Mouse (Mus musculus) midbrain, embryonic 10.5 days (tissue): ENCODE results near the gene Atp11b. TPM values are rescaled to one million over a fixed set of nuclear protein-coding genes. Genes with fewer than 3 reads are reported as not detected.

ENCODE experiments used
- DNase-seq: peaks from one replicate; pipeline ENCODE4 v3.0.0-alpha.2; 2017; ENCODE audit warnings: low spot score
- H3K27ac ChIP-seq: fragments of 300-500 bp; sonication (generic); replicated peaks from 2 replicates; pipeline ENCODE4 v1.5.1; 2016; ENCODE audit warnings: mild to moderate bottlenecking
- H3K27me3 ChIP-seq: fragments of 300-500 bp; sonication (generic); 2 replicates; pipeline ENCODE4 v1.6.1; 2016; ENCODE audit warnings: low read depth, mild to moderate bottlenecking; ENCODE audit not compliant: poor library complexity, severe bottlenecking
- H3K36me3 ChIP-seq: fragments of 300-500 bp; sonication (generic); 2 replicates; pipeline ENCODE4 v1.6.1; 2016; ENCODE audit warnings: mild to moderate bottlenecking, moderate library complexity
- H3K4me1 ChIP-seq: fragments of 300-500 bp; sonication (generic); 2 replicates; pipeline ENCODE4 v1.6.1; 2016
- H3K4me3 ChIP-seq: fragments of 300-500 bp; sonication (generic); 2 replicates; pipeline ENCODE4 v1.5.1; 2016; ENCODE audit warnings: mild to moderate bottlenecking, moderate library complexity
- H3K9me3 ChIP-seq: fragments of 300-500 bp; sonication (generic); replicated peaks from 2 replicates; pipeline ENCODE4 v1.6.1; 2016; ENCODE audit warnings: mild to moderate bottlenecking
- WGBS: fragments of 180-500 bp; shearing (Covaris S2); methylation state at CpG from one replicate; pipeline ENCODE4 v1.1.7; 2016; 5-methylcytosine and 5-hydroxymethylcytosine counted together
- polyA plus RNA-seq: library from polyadenylated mRNA; unstranded; fragments of >200 nt; fragmentation: Nextera tagmentation; extraction: Ambion mirVana; gene quantifications from 2 replicates; pipeline ENCODE4 v1.2.1, GENCODE M21; 2016

The Atp11b gene
- polyA plus RNA-seq, 1 experiment from 2014 or later, result 25.0 TPM

DNA sequence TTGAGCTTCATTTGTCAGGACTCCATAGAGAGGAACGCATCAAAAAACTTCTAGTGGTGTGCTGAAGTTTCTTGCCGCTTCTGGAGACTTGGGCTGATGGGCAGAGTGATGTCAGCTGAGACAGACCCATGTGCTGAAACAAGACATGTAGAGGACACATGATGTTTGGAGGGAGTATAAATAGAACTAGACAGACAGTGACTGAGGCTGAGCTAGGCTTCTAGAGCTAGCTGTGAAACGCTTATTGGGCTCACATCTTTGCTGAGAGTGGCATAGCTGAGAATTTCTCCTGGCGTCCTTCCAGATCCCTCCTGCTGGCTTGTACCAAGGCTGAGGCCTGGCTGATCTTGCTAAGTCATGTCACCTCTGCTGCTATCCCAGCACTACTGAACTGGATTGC lies 19.4 kb upstream of the Atp11b start:
- no peaks in the 10 kb centered on the region for H3K27me3 ChIP-seq
- no peak overlapping the region for H3K4me3 ChIP-seq
- 92% methylated on average over 4 of the region's 4 CpGs for WGBS
- DNase-seq, result no peak
- no peaks in the 10 kb centered on the region for H3K4me1 ChIP-seq
- H3K27ac ChIP-seq, result no peak overlapping the region
- H3K36me3 ChIP-seq, result no peaks in the 10 kb centered on the region
- peaks cover 4% of the 10 kb centered on the region; the same call in 1 of the 2 replicates for H3K9me3 ChIP-seq

GRCm38 (mm10) chr3:35738071-35738470 lies 15.8 kb upstream of the Atp11b start:
- WGBS, result 88% methylated on average over 3 of the region's 3 CpGs

DNA sequence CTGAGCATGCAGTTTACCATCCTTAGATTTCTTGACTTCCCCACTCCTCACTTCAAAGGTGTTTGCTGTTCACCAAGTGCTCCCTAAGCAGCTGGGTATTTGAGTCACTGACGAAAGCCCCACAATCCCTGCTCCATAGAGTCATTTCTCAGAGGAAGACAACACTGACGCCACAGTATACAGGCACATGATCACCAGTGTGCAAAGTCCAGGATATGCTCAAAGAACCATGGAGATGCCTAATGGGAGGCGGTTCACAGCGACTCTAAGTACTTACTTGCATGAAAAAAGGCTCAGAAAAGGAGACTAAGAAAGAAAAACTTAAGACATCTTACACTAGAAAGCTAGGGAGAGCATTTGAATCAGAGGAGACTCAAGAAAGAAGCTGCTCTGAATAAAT lies 8.9 kb upstream of the Atp11b start:
- WGBS, result 48% methylated on average over 4 of the region's 4 CpGs
- no peaks in the 10 kb centered on the region for H3K36me3 ChIP-seq
- no peaks in the 10 kb centered on the region for H3K9me3 ChIP-seq
- no peak overlapping the region for H3K4me3 ChIP-seq
- H3K27me3 ChIP-seq, result no peaks in the 10 kb centered on the region
- H3K4me1 ChIP-seq, result peaks cover 9% of the 10 kb centered on the region; the same call in 1 of the 2 replicates
- DNase-seq, result no peak
- no peak overlapping the region for H3K27ac ChIP-seq

More at GRCm38 (mm10) chr3:35738071-35738470, 15.8 kb upstream of the Atp11b start:
- Histone ChIP-seq H3K27me3 (no peaks in the 10 kb centered on the region), H3K9me3 (peaks cover 4% of the 10 kb centered on the region; the same call in 1 of the 2 replicates), H3K4me3 (no peak overlapping the region), H3K4me1 (no peaks in the 10 kb centered on the region), H3K36me3 (no peaks in the 10 kb centered on the region), H3K27ac (no peak overlapping the region)
- no peak for DNase-seq

DNA sequence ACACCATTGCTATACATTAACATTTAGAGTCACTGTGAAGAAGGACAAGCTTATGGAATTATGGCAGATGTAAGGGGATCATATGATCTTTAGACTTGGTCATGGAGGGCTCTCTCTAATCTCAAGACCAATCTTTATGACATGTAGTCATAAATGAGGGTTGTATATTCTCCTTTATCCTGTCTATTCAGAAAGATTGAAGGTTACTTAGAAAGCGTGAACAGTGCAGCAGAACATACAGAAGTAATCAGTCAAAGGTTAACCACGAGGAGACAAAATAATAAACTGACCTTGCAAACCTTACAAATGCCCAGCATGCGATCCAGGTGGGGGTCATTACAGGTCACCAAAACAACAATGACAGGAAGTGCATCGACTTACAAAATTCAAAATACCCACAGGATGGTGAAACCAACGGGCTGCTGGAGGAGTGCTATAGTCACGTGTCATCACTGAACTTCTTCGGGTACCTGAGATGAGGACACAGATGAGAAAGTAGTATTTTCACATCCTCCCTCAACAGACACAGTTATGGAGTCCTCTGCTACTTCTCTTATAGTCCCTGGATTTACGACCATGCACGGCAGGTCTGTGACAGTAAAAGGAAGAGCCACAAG lies 7.0 kb upstream of the Atp11b start:
- Histone ChIP-seq H3K27ac (no peak overlapping the region), H3K4me3 (no peak overlapping the region), H3K27me3 (no peaks in the 10 kb centered on the region), H3K9me3 (no peaks in the 10 kb centered on the region), H3K36me3 (no peaks in the 10 kb centered on the region), H3K4me1 (peaks cover 9% of the 10 kb centered on the region; the same call in 1 of the 2 replicates)
- WGBS, result 69% methylated on average over 9 of the region's 9 CpGs
- no peak for DNase-seq

GRCm38 (mm10) chr3:35750286-35750685 lies 3.6 kb upstream of the Atp11b start:
- Histone ChIP-seq H3K27me3 (no peaks in the 10 kb centered on the region), H3K9me3 (no peaks in the 10 kb centered on the region), H3K4me1 (peaks cover 14% of the 10 kb centered on the region), H3K4me3 (no peak overlapping the region), H3K27ac (no peak overlapping the region), H3K36me3 (no peaks in the 10 kb centered on the region)
- DNase-seq, result no peak
- 54% methylated on average over 5 of the region's 5 CpGs for WGBS

DNA sequence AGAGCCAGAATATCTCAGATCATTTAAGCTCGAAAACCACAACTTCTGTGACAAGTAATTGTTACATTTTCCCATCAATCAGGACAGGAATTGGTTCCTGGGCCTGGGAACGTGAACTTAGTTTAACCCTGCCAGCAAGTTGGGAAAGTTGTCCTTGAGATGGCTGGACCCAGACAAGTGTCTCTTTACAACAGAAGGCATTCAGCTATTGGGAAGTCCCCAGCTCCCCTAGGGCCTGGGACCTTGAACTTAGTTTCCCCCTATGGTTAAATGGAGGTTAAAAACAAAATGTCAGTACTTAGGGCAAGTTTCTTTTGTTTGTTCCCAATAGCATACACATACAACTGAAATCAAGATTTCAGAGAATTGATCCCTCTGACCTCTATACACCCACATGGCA lies 2.2 kb upstream of the Atp11b start:
- Histone ChIP-seq H3K4me3 (no peak overlapping the region), H3K27ac (no peak overlapping the region), H3K9me3 (no peaks in the 10 kb centered on the region), H3K36me3 (no peaks in the 10 kb centered on the region), H3K4me1 (peaks cover 14% of the 10 kb centered on the region), H3K27me3 (no peaks in the 10 kb centered on the region)
- no peak for DNase-seq
- 86% methylated on average over 2 of the region's 2 CpGs for WGBS

DNA sequence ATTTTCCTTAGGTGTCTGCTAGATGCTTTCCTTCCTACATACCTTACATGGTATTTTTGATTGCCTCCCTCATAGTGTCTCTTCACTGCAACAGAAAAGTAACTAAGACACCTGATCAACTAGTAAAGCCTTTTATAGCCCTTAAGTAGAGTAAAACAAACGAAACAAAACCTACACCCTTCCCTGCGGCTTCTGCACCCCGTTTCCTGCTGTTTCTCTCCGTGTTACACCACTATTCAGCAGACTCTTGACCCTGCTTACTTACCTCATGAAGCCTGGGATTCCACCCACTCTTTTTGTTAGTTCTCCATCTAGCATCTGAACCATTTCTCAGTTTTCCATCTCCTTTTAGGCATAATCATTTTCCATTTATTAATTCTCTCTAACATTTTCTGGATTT lies 8.8 kb downstream of the Atp11b start:
- no peaks in the 10 kb centered on the region for H3K36me3 ChIP-seq
- no peak for DNase-seq
- H3K9me3 ChIP-seq, result peaks cover 6% of the 10 kb centered on the region; the same call in 1 of the 2 replicates
- 81% methylated on average over 4 of the region's 4 CpGs for WGBS
- no peak overlapping the region for H3K4me3 ChIP-seq
- H3K4me1 ChIP-seq, result no peaks in the 10 kb centered on the region
- H3K27me3 ChIP-seq, result no peaks in the 10 kb centered on the region
- H3K27ac ChIP-seq, result no peak overlapping the region

DNA sequence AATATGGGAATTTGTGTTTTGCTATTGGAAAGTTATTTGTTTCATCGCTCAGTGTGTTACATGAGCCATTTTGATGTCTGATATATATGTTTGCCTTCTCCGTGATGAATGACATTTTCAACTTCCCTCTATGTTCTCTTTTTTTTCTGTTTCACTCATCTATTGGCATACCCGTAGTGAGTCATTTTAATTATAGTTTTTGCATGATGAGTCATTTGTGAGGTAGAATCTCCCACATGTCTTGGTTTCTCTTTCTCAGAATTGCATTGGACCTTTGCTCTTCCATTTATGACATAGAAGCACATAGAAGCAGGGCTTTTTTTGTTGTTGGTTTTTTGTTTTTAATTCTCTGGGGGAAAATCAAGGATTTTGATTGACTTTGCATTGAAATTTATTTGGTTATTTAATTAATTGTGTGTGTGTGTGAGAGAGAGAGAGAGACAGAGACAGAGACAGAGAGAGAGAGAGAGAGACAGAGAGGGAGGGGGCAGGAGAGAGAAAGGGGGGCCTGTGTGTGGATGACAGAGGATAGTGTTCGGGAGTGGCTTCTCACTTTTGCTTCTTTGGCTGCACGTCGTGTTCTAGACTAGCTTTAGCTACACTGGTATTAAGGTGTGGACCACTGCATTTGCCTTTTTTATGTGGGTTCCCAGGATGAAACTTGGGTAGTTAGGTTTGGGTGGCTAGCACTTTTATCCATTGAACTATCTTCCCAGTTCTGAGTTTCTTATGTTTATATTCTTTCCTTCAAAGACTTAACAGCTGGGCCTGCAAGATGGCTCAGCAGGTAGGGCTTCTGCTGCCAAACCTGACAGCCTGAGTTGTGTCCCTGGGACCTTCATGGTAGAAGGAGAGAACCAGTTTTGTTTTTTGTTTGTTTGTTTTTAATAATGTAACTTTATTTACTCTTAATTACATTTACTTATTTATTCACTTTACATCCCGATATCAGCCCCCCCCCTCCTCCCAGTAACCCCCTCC lies 11.0 kb downstream of the Atp11b start:
- WGBS, result 88% methylated on average over 7 of the region's 7 CpGs
- H3K4me1 ChIP-seq, result no peaks in the 10 kb centered on the region

GRCm38 (mm10) chr3:35779748-35780147 lies 25.8 kb downstream of the Atp11b start:
- Histone ChIP-seq H3K4me3 (no peak overlapping the region), H3K27me3 (no peaks in the 10 kb centered on the region), H3K36me3 (no peaks in the 10 kb centered on the region), H3K9me3 (no peaks in the 10 kb centered on the region), H3K4me1 (no peaks in the 10 kb centered on the region), H3K27ac (no peak overlapping the region)
- DNase-seq, result no peak
- 89% methylated on average over 3 of the region's 3 CpGs for WGBS

More for the DNA sequence above, 11.0 kb downstream of the Atp11b start:
- Histone ChIP-seq H3K36me3 (peaks cover 5% of the 10 kb centered on the region), H3K4me3 (no peak overlapping the region), H3K9me3 (peaks cover 15% of the 10 kb centered on the region), H3K27me3 (no peaks in the 10 kb centered on the region), H3K27ac (no peak overlapping the region)
- DNase-seq, result no peak

GRCm38 (mm10) chr3:35802040-35802439 lies 48.1 kb downstream of the Atp11b start:
- Histone ChIP-seq H3K27ac (no peak overlapping the region), H3K4me3 (no peak overlapping the region), H3K27me3 (no peaks in the 10 kb centered on the region), H3K4me1 (no peaks in the 10 kb centered on the region), H3K9me3 (no peaks in the 10 kb centered on the region), H3K36me3 (peaks cover 43% of the 10 kb centered on the region)
- no peak for DNase-seq
- WGBS, result 97% methylated on average over 2 of the region's 2 CpGs

GRCm38 (mm10) chr3:35819887-35820286 lies 66.0 kb downstream of the Atp11b start:
- peaks cover 46% of the 10 kb centered on the region for H3K36me3 ChIP-seq
- H3K27ac ChIP-seq, result no peak overlapping the region
- WGBS, result 97% methylated on average over 3 of the region's 3 CpGs
- H3K4me1 ChIP-seq, result no peaks in the 10 kb centered on the region
- no peaks in the 10 kb centered on the region for H3K9me3 ChIP-seq
- no peaks in the 10 kb centered on the region for H3K27me3 ChIP-seq
- H3K4me3 ChIP-seq, result no peak overlapping the region
- no peak for DNase-seq

- no peak for DNase-seq
- Histone ChIP-seq H3K9me3 (no peaks in the 10 kb centered on the region), H3K4me1 (no peaks in the 10 kb centered on the region), H3K36me3 (peaks cover 34% of the 10 kb centered on the region), H3K27ac (no peak overlapping the region), H3K4me3 (no peak overlapping the region), H3K27me3 (no peaks in the 10 kb centered on the region)
- WGBS, result 93% methylated on average over 3 of the region's 3 CpGs
Measured at GRCm38 (mm10) chr3:35822036-35822435, 68.1 kb downstream of the Atp11b start.

DNA sequence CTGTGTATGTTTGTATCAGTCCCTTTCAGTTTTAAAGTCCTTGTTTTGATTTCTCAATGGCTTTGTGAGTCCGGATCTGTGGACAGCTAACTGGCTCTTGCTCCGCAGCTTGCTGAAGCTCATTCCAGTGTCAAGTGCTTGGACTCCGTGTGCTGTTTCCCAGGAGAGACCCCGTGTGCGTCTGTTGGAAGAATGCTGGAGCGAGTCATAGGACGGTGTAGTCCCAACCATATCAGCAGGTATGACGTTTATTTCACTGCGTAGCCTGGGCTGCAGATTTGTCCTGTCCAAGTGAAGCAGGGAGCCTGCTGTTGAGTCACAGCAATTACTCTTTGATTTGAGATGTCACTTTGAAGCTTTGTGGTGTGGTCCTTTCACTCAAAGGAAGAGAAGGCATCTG lies 95.4 kb downstream of the Atp11b start:
- no peak overlapping the region for H3K27ac ChIP-seq
- no peaks in the 10 kb centered on the region for H3K4me1 ChIP-seq
- peaks cover 19% of the 10 kb centered on the region for H3K36me3 ChIP-seq
- no peaks in the 10 kb centered on the region for H3K9me3 ChIP-seq
- H3K4me3 ChIP-seq, result no peak overlapping the region
- no peaks in the 10 kb centered on the region for H3K27me3 ChIP-seq
- WGBS, result 92% methylated on average over 9 of the region's 9 CpGs
- DNase-seq, result no peak
